Mouse (Mus musculus) ES-CJ7 (cell line): ENCODE results near the gene Gbp8.
A peak's percentile ranks its signal among the peaks of the same experiment; 100 is the strongest.
"Not testable (repeated sequence)": the region's sequence is repeated elsewhere in the genome, so short reads cannot be mapped to it uniquely, and the experiment has no call there.

ENCODE experiments used
- DNase-seq: peaks from one replicate; pipeline ENCODE4 v3.0.0; 2011; ENCODE audit warnings: low read depth, low spot score

Gene Gbp8

GRCm38 (mm10) chr5:105139409-105140088, at the start of gene Gbp8, which contains the start of the genes Gbp9 and Gbp4:
Gbp8 (minus strand) TSS chr5:105139540.
Gbp9 (minus strand) TSS chr5:105139539.
Gbp4 (minus strand) TSS chr5:105139586.
- DNase-seq: not testable (repeated sequence)

DNA sequence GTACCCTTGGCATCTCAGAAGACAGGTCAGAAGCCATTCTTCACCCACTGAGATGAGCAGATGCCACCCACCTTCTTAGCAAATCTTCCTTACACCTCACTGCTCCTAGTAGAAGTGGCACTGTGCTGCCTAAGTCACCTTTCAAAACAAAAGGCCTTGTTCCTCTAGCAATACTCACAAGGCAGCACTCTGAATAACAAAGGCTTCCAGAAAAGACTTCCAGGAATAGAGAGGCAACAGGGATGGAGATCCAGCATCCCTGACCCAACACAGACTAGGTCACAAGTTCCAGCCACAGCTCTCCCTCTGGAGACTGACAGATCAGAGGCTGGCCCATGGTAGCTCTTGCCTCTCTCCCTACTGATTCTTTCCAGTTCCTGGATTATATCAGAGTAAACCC, 42.1 kb upstream of the Gbp8 start:
- peak; percentile 78 for DNase-seq

DNA sequence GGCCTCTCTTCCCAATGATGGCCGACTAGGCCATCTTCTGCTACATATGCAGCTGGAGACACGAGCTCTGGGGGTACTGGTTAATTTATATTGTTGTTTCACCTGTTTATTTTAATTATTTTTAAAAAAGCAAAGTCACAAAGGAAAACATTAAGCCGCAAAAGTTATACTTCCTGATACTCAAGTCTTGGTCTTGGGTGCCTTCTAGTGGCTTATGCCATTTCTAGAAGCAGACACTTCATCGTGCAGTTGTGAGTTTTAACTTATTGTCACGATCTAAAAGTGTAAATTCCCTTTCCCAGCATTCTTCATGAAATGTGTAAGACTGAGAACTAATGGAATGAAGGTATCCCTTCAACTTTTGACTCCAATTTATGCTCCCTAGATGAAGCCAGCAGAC, 17.2 kb upstream of the Gbp8 start:
- no peak for DNase-seq

DNA sequence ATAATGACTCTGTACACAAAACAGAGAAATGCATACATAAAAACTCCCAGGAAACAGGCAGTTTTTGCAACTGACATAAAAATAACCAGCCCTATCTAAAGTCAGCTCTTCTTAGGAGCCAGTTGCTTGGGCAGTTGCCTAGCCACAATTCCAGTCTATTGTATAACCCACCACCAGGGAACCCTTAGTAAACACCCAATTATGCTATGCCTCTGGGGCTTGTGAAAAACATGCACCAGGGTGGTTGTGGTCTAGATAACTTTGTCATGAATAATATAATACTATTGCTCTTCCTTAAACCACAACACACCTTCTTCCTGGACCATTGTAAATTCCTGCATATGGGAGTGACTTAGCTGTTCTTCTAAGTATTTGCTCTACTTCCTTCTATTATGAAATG, 14.7 kb upstream of the Gbp8 start:
- DNase-seq: no peak

GRCm38 (mm10) chr5:105148062-105148461, 8.7 kb upstream of the Gbp8 start:
- not testable (repeated sequence) for DNase-seq

GRCm38 (mm10) chr5:105146447-105146846, 7.1 kb upstream of the Gbp8 start:
- peak; percentile 83 for DNase-seq

- not testable (repeated sequence) for DNase-seq
Measured at GRCm38 (mm10) chr5:105145731-105146130, 6.4 kb upstream of the Gbp8 start.

DNA sequence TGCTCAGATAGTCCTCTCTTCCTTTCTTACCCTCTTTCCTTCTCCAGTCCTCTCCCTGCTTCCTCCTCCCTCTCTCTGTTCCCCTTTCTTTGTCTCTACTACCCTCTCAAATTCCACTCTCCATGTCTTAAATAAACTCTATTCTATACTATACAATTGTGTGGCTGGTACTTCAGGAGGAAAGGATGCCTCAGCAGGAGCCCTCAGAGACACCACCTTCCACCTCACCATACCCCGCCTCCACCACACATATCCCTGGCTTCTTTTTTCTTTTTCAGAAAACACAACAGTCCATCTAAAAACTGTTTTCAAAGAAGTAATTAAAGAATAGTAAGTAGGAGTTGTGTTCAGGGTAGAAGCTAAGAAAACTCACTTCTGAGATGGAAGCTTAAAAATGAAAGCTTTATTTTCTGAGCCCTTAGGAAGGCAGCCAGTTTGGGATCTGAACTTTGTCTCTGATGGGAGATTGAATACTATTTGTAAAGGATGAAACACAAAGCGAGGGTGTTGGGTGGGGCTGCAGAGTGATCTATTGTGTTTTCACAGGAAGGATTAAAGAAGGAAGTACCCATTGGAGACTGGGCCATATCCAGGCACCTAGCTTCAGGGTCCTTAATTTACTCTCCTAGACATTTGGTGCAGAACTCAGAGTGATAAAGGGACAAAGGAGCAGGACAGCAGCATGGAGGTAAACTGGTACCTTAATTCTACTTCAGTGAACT, 910 bp upstream of the Gbp8 start:
- DNase-seq: peak; percentile 78

DNA sequence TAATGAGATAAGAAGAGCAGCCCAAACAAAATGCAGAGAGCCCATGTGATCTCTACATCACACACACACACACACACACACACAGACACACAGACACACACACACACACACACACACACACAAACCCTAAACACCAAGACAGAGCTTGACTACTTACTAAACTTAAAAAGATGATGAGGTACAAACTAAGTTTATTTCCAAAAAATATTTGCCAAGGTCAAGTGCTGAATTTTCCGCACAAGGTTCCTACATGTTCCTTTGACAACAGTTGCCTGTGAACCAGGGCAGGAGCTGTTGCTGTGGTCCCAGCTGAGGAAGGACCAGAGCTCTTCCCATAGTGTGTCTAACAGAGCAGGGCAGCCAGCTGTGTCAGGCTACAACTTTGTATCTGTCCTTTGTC, 434 bp downstream of the Gbp8 start:
- DNase-seq: no peak

DNA sequence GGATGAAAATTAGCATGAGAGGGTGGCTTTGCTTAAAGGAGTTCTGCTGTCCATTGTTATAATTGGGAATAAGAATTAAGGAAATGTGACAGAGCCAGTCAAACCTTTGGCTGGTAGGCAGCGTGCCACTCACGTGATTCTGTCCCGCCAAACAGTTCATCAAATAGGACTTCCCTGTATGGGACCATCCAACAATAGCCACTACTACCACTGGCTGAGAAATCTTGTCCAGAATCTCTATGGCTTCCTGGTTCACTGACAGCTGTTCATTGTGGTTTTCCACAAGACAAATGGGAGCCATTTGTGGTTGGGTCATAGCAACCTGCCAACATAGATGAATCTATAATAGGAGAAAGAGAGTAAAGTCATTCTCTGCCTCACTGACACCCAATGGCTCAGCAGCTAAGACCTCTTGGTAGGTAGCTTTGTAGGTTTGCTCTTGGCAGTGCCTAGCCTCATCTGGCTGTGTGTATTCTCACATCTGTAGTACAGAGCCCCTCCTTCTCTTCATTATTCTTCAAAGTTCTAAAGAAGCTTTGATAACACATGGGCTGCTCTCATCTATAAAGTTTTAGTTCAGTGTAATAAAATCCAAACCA, 2.5 kb downstream of the Gbp8 start:
- DNase-seq: not testable (repeated sequence)

GRCm38 (mm10) chr5:105121731-105122130, 17.6 kb downstream of the Gbp8 start:
- DNase-seq: not testable (repeated sequence)

- no peak for DNase-seq
Measured at GRCm38 (mm10) chr5:105115740-105116139, 23.6 kb downstream of the Gbp8 start.

DNA sequence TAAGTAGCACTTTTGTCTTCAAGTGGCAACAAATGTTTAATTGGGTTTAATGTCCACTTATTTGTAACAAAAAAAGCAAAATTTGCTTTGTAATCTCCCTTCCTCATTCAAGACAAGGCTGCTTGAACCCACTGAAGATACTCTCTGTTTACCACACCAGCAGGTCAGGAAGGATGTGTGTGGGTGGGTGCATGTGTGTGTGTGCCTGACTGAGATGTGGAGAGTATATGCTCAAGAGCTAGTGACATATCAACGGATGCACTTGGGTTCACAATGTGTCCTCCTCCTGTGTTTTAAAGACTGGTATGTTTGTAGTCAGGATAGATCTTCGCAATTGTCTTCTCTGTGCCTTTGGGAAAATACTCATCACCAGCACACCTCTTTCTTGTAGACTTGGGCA, 24.6 kb downstream of the Gbp8 start:
- no peak for DNase-seq

- DNase-seq: no peak
Measured at GRCm38 (mm10) chr5:105113656-105114055, 25.7 kb downstream of the Gbp8 start.

DNA sequence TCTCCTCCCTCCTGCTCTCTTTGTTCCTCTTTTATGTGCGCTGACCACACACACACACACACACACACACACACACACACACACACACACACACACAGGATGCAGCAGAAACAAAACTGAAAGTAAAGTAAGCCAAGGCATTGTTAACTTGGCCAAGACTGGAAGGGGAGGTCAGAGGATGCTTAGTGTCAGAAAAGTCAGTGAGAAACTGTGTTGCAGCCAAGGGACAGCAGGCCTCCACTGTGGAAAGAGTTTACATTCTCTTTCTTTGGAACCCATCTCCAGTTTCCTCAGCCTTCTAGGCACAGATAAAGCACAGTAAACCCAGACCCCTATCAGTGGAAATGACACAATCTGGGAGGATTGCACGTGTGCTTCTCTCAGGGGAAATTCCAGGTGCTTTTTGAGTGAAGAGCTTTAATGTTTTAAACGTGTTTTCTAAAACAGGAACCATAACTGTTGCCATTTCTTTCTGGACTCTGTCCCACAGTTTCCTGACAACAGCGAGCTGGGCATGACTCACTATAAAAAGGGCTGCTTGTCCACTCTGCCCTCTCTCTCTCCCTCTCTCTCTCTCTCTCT, 29.0 kb downstream of the Gbp8 start:
- not testable (repeated sequence) for DNase-seq

- not testable (repeated sequence) for DNase-seq
Measured at GRCm38 (mm10) chr5:105109775-105110174, 29.6 kb downstream of the Gbp8 start.

GRCm38 (mm10) chr5:105105689-105106088, 33.7 kb downstream of the Gbp8 start:
- DNase-seq: not testable (repeated sequence)

GRCm38 (mm10) chr5:105081900-105082299, 57.4 kb downstream of the Gbp8 start:
- no peak for DNase-seq

- DNase-seq: not testable (repeated sequence)
Measured at GRCm38 (mm10) chr5:105068356-105068755, 71.0 kb downstream of the Gbp8 start.

DNA sequence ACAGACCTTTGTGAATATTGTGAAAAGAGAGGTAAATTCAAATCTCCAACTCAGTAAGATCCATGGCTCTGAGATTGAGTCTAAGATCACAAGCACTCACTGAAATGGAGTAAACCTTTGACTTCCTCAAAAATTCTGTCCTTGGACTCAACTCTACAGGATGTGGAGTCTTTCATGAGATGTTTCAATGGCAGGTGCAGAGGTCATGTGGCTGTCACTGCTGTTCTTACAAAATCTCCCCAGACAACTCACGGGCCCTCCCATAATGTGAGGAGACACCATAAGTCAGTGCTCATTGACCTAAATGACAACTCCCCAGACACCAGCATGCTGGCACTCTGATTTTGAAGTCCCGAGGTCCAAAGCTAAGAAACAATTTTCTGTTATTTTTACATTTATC, 74.9 kb downstream of the Gbp8 start:
- DNase-seq: not testable (repeated sequence)

GRCm38 (mm10) chr5:105063321-105063720, 76.0 kb downstream of the Gbp8 start:
- no peak for DNase-seq

- not testable (repeated sequence) for DNase-seq
Measured at GRCm38 (mm10) chr5:105062403-105062802, 76.9 kb downstream of the Gbp8 start.
